Mouse (Mus musculus): ENCODE results near the gene Tmem63c.
A peak's percentile ranks its signal among the peaks of the same experiment; 100 is the strongest.

The Tmem63c gene

GRCm38 (mm10) chr12:87021040-87021439 lies at the start of gene Tmem63c:
Gene Tmem63c, plus strand, starts transcription at chr12:87021340.
- no peak for DNase-seq (ENCODE audit: extremely low spot score, low spot score)

- no peak for DNase-seq (ENCODE audit: extremely low spot score, low spot score)
Measured at GRCm38 (mm10) chr12:86973216-86973615, 47.9 kb upstream of the Tmem63c start.

- DNase-seq (ENCODE audit: extremely low spot score, low spot score) = no peak
Measured at GRCm38 (mm10) chr12:86973706-86974105, 47.4 kb upstream of the Tmem63c start.

- peak; percentile 89 for DNase-seq (ENCODE audit: extremely low spot score, low spot score)
Measured at GRCm38 (mm10) chr12:86974387-86975288, 46.5 kb upstream of the Tmem63c start.

GRCm38 (mm10) chr12:86975761-86976160 lies 45.4 kb upstream of the Tmem63c start:
- no peak for DNase-seq (ENCODE audit: extremely low spot score, low spot score)

- DNase-seq (ENCODE audit: extremely low spot score, low spot score) = no peak
Measured at GRCm38 (mm10) chr12:86976511-86977168, 44.5 kb upstream of the Tmem63c start.

- DNase-seq (ENCODE audit: extremely low spot score, low spot score) = no peak
Measured at GRCm38 (mm10) chr12:86977833-86978232, 43.3 kb upstream of the Tmem63c start.

- no peak for DNase-seq (ENCODE audit: extremely low spot score, low spot score)
Measured at GRCm38 (mm10) chr12:86981180-86981579, 40.0 kb upstream of the Tmem63c start.

GRCm38 (mm10) chr12:86983470-86984193 lies 37.5 kb upstream of the Tmem63c start:
- peak; percentile 76 for DNase-seq (ENCODE audit: extremely low spot score, low spot score)

GRCm38 (mm10) chr12:86984194-86984555 lies 37.0 kb upstream of the Tmem63c start:
- peak; percentile 49 for DNase-seq (ENCODE audit: extremely low spot score, low spot score)

GRCm38 (mm10) chr12:86986562-86986961 lies 34.6 kb upstream of the Tmem63c start:
- no peak for DNase-seq (ENCODE audit: extremely low spot score, low spot score)

GRCm38 (mm10) chr12:86988227-86988626 lies 32.9 kb upstream of the Tmem63c start:
- no peak for DNase-seq (ENCODE audit: extremely low spot score, low spot score)

GRCm38 (mm10) chr12:86989378-86989777 lies 31.8 kb upstream of the Tmem63c start:
- DNase-seq (ENCODE audit: extremely low spot score, low spot score) = no peak

- peak; percentile 65 for DNase-seq (ENCODE audit: extremely low spot score, low spot score)
Measured at GRCm38 (mm10) chr12:86989890-86990754, 31.0 kb upstream of the Tmem63c start, which contains the start of gene Zdhhc22. Gene Zdhhc22, minus strand, starts transcription at chr12:86990430.

- no peak for DNase-seq (ENCODE audit: extremely low spot score, low spot score)
Measured at GRCm38 (mm10) chr12:86990755-86991110, 30.4 kb upstream of the Tmem63c start.

GRCm38 (mm10) chr12:86994166-86994565 lies 27.0 kb upstream of the Tmem63c start:
- no peak for DNase-seq (ENCODE audit: extremely low spot score, low spot score)

- no peak for DNase-seq (ENCODE audit: extremely low spot score, low spot score)
Measured at GRCm38 (mm10) chr12:86994776-86995175, 26.4 kb upstream of the Tmem63c start.

GRCm38 (mm10) chr12:86995931-86996330 lies 25.2 kb upstream of the Tmem63c start:
- no peak for DNase-seq (ENCODE audit: extremely low spot score, low spot score)

- DNase-seq (ENCODE audit: extremely low spot score, low spot score) = no peak
Measured at GRCm38 (mm10) chr12:86998699-86999098, 22.4 kb upstream of the Tmem63c start.

GRCm38 (mm10) chr12:86999283-86999820 lies 21.8 kb upstream of the Tmem63c start:
- no peak for DNase-seq (ENCODE audit: extremely low spot score, low spot score)

Measured in neural tube, embryonic 10.5 days (tissue).